Mouse (Mus musculus) lung, adult 2 months (tissue): ENCODE data around the gene Sirt3.

Experiments used
- CTCF ChIP-seq: fragments of 200-500 bp; IDR thresholded peaks from 2 replicates; pipeline ENCODE4 v1.5.1; 2011; ENCODE audit warnings: mild to moderate bottlenecking, low read length, control low read depth; ENCODE audit not compliant: insufficient read depth
- POLR2A ChIP-seq: fragments of 200-500 bp; IDR thresholded peaks from 2 replicates; pipeline ENCODE4 v1.6.1; 2011; ENCODE audit warnings: low read depth, mild to moderate bottlenecking, control low read depth, low read length, borderline replicate concordance; ENCODE audit errors: extremely low read depth

GRCm38 (mm10) chr7:140851916-140852315 is 30.2 kb downstream of the Sirt3 start:
- no peak for TF ChIP-seq CTCF
- no peak for TF ChIP-seq POLR2A
